Mouse (Mus musculus) small intestine, adult 2 months (tissue): ENCODE data around the gene Nek11.
A peak's percentile ranks its signal among the peaks of the same experiment; 100 is the strongest.

Experiments
- CTCF ChIP-seq: fragments of 200-500 bp; IDR thresholded peaks from 2 replicates; pipeline ENCODE4 v1.5.1; 2012; ENCODE audit warnings: low read depth, mild to moderate bottlenecking, control low read depth, inconsistent platforms, low read length, moderate library complexity, mixed read lengths; ENCODE audit not compliant: insufficient replicate concordance, insufficient read length; ENCODE audit errors: extremely low read depth
- POLR2A ChIP-seq: fragments of 200-500 bp; IDR thresholded peaks from 2 replicates; pipeline ENCODE4 v1.6.1; 2012; ENCODE audit warnings: low read depth, mild to moderate bottlenecking, control low read depth, inconsistent platforms, low read length, moderate library complexity

DNA sequence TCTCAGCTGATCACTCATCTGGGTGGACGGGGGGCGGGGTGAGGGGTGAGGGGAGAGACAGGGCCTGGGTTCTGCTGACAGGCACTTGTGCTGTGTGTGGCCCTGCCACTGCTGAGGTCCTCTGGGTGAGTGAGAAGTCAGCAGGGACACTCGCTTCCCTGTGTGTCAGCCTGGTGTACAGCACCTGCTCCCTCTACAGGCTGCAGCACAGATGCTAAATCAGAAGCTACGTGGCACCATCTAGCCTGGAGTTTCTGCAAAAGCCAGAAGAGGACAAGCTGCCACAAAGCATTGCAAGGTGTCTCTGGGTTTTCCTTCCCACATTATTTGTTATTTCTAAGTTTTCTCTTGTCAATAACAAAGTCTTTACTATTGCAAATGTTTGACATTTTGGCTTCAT lies 180.9 kb downstream of the Nek11 start:
- TF ChIP-seq POLR2A: no peak
- TF ChIP-seq CTCF: peak; percentile 16; the same call in 1 of the 2 replicates
